Mouse (Mus musculus) cerebellum, adult 2 months (tissue): Measurements from ENCODE around the gene Gas7. TPM values are rescaled to one million over a fixed set of nuclear protein-coding genes. Genes with fewer than 3 reads are reported as not detected.

Experiments used
- DNase-seq, 2 experiments: peaks; one replicate each; pipeline ENCODE4 v3.0.0; 2021
- H3K27ac ChIP-seq: fragments of 200-500 bp; 2 replicates; pipeline ENCODE4 v1.5.1; 2012; ENCODE audit warnings: low read length, control low read depth, inconsistent platforms; ENCODE audit not compliant: insufficient read depth
- H3K27me3 ChIP-seq: fragments of 200-500 bp; 2 replicates; pipeline ENCODE4 v1.6.1; 2012; ENCODE audit warnings: inconsistent platforms, mild to moderate bottlenecking, low read length, moderate library complexity; ENCODE audit not compliant: control insufficient read depth, insufficient read depth
- H3K4me1 ChIP-seq: fragments of 200-500 bp; 2 replicates; pipeline ENCODE4 v1.6.1; 2011; ENCODE audit warnings: low read length; ENCODE audit not compliant: control insufficient read depth, insufficient read depth
- H3K4me3 ChIP-seq: fragments of 200-500 bp; replicated peaks from 2 replicates; pipeline ENCODE3; 2011; ENCODE audit warnings: mild to moderate bottlenecking, low read depth, low read length, control low read depth; ENCODE audit not compliant: insufficient read depth
- CTCF ChIP-seq: fragments of 200-500 bp; IDR thresholded peaks from 2 replicates; pipeline ENCODE4 v1.5.1; 2011; ENCODE audit warnings: low read depth, mild to moderate bottlenecking, control low read depth, low read length, moderate library complexity, borderline replicate concordance; ENCODE audit not compliant: insufficient read depth
- POLR2A ChIP-seq: fragments of 200-500 bp; IDR thresholded peaks from 2 replicates; pipeline ENCODE4 v1.6.1; 2011; ENCODE audit warnings: low read length, control low read depth, borderline replicate concordance; ENCODE audit not compliant: insufficient read depth
- WGBS: fragments of 180-500 bp; shearing (Covaris S2); methylation state at CpG from one replicate; pipeline ENCODE4 v1.1.7; 2018; 5-methylcytosine and 5-hydroxymethylcytosine counted together
- polyA plus RNA-seq: library from polyadenylated mRNA; depleted of rRNA; stranded (reverse); fragments of >200 nt; gene quantifications from 2 replicates; pipeline ENCODE4 v1.2.3, GENCODE M21; 2012

The Gas7 gene
- polyA plus RNA-seq, 1 experiment = 182 TPM

DNA sequence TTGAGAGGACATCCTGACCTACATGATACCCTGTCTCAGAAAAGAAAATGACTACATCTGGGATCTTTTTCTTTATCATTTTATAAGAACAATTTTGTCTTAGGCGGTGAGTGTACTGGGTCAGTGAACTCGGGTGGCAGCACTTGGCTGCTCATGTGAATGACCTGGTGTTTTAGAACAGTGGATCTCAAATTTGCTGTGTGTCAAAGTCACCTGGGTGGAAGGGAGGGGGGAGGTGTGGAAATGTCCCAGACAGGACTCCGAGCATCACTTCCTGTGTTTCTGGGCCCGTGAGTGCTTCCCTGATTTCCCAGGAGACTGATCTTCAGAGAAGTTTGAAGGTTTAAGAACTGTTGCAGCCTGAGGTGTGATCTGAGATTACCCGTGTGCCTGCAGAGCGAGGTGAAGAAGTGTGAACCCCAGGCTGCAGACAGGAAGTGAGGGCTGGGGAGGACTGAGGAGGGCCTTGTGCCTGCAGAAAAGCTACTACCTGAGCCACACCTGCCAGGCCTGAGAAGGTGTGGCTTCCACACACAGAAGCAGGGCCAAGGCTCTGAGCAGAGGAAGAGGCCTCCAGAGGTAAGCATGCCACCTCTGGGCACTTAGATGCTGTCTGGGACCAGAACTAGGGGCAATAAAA lies 76.8 kb downstream of the Gas7 start:
- no peak for DNase-seq
- WGBS = 93% methylated on average over 6 of the region's 6 CpGs

DNA sequence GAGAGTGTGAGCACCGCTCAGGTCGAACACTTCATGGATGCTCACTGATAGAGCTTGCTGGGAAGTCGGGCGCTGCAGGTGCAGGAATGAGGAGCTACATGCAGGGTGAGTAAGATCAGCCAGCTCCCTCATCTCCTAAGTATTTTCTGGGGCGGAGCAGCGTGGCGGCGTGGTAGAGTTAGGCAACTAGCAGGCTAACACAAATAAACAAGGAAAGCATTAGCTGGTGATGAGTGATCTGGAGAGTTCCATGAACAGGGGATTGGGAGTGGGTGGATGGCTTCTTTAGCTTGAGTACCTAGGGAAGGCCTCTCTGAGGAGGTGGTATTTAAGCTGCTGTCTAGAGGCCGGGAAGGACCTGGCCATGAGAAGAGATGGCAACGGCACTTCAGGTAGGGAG lies 77.5 kb downstream of the Gas7 start:
- Histone ChIP-seq H3K27me3 (no peaks in the 10 kb centered on the region), H3K4me3 (no peak overlapping the region), H3K4me1 (no peaks in the 10 kb centered on the region), H3K27ac (no peak overlapping the region)
- no peak for DNase-seq
- WGBS = 92% methylated on average over 10 of the region's 10 CpGs
- TF ChIP-seq POLR2A (no peak), CTCF (no peak)

More for the DNA sequence above, 76.8 kb downstream of the Gas7 start:
- Histone ChIP-seq H3K27me3 (no peaks in the 10 kb centered on the region), H3K27ac (no peak overlapping the region), H3K4me3 (no peak overlapping the region), H3K4me1 (no peaks in the 10 kb centered on the region)
- no peak for TF ChIP-seq POLR2A
- no peak for TF ChIP-seq CTCF

DNA sequence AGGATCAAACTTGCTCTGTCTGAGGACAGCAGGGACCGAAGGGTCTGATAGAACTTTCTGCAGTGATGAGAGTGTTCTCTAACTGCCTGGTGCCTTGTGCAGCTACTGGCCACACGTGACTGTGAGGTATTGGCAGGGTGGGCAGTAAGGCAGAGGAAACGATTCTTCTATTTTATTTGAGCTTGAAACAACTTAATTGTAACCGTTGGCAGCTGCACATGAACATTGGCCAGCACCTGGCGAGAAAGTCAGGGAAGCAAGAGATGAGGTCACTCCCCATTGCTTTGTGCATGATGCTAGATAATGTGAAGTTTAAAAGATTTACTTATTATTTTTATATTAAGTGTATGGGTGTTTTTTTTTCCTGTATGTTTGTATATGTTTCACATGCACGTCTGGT lies 77.9 kb downstream of the Gas7 start:
- no peak overlapping the region for H3K27ac ChIP-seq
- TF ChIP-seq POLR2A = no peak
- TF ChIP-seq CTCF = no peak
- H3K4me1 ChIP-seq = no peaks in the 10 kb centered on the region
- no peak for DNase-seq
- H3K4me3 ChIP-seq = no peak overlapping the region
- 66% methylated on average over 6 of the region's 6 CpGs for WGBS
- H3K27me3 ChIP-seq = no peaks in the 10 kb centered on the region

DNA sequence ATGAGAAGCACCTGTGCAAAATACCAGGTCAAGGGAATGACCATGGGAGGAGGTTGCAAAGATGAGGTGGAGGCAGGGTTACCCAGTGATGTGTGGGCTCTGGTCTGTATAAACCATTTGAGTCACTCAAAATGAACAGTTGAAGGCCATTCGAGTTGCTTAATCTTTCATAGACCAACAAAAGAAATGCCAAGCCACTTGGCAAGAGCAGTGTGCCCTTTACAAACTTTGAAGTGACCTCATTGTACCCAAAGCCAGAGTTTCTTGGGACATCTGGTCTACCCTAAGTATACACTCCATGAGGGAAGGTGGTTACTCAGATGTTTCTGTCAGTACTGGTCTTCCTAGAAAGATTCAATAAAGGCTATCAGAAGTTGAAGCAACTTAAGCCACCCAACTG lies 80.5 kb downstream of the Gas7 start:
- TF ChIP-seq CTCF (no peak), POLR2A (no peak)
- no peak for DNase-seq
- Histone ChIP-seq H3K4me1 (no peaks in the 10 kb centered on the region), H3K27me3 (no peaks in the 10 kb centered on the region), H3K27ac (no peak overlapping the region), H3K4me3 (no peak overlapping the region)
- WGBS = 79% methylated on average over 1 of the region's 1 CpGs

DNA sequence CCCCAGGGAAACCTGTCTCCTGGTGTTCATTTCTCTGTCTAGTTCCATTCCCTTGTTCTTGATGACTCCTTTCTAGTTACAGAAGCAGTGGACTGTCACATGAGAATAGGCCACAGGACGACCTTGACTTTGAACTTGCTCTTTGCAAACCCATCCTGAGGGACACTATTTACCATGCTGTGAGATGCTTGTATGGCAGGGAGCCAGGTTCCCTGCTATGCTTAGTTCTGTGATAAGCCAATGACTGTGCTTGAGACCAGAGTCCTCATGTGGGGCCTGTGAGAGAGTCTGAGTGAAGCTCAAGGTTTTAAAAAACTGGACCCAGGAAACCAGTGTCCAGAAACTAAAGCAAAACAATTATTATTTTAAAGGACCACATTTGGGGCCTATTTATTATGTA lies 81.2 kb downstream of the Gas7 start:
- no peaks in the 10 kb centered on the region for H3K4me1 ChIP-seq
- no peak overlapping the region for H3K4me3 ChIP-seq
- no peaks in the 10 kb centered on the region for H3K27me3 ChIP-seq
- WGBS = 81% methylated on average over 1 of the region's 1 CpGs
- H3K27ac ChIP-seq = no peak overlapping the region
- TF ChIP-seq POLR2A (no peak), CTCF (no peak)
- no peak for DNase-seq

DNA sequence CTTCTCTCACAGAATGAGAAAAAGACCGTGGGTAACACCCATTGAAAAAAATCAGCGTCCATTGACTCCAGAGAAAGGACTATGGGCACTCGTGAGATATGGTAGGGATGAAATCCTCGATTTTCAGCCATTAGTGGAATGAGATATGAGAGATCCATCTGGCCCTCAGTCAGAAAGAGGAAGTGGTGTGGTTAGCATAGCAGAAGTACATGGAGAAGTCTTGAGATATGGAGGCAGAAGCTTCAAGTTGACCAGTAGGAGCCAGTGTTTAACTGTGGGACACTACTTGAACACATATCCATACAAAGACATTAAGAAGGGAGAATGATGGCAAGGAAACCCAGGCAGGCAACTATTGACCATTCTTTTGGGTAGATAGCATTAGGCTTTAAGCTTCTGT lies 82.1 kb downstream of the Gas7 start:
- H3K27ac ChIP-seq = no peak overlapping the region
- no peak overlapping the region for H3K4me3 ChIP-seq
- H3K27me3 ChIP-seq = no peaks in the 10 kb centered on the region
- H3K4me1 ChIP-seq = no peaks in the 10 kb centered on the region
- TF ChIP-seq CTCF (no peak), POLR2A (no peak)
- 92% methylated on average over 4 of the region's 4 CpGs for WGBS
- DNase-seq = no peak

DNA sequence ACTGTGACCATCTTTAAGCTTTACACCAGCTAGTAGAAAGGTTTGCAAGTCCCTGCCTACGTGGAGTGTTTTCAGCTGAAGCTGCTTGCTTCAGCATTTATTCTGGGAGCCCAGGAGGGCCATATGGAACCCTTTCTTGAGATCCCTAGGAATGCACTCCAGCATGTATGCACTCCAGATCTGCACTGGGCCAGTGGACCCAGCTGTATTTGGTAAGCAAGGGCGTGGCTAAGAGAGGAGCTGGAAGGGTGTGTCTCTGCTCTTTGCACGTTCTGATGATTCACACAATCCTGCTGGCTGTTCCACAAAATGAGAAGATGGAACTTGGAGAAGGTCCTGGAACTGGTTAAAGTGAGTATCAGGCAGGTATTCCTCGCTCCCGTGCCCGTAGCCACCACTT lies 83.3 kb downstream of the Gas7 start:
- no peak for DNase-seq
- H3K4me3 ChIP-seq = no peak overlapping the region
- H3K27me3 ChIP-seq = no peaks in the 10 kb centered on the region
- 80% methylated on average over 6 of the region's 6 CpGs for WGBS
- H3K27ac ChIP-seq = no peak overlapping the region
- H3K4me1 ChIP-seq = no peaks in the 10 kb centered on the region
- TF ChIP-seq POLR2A = no peak

DNA sequence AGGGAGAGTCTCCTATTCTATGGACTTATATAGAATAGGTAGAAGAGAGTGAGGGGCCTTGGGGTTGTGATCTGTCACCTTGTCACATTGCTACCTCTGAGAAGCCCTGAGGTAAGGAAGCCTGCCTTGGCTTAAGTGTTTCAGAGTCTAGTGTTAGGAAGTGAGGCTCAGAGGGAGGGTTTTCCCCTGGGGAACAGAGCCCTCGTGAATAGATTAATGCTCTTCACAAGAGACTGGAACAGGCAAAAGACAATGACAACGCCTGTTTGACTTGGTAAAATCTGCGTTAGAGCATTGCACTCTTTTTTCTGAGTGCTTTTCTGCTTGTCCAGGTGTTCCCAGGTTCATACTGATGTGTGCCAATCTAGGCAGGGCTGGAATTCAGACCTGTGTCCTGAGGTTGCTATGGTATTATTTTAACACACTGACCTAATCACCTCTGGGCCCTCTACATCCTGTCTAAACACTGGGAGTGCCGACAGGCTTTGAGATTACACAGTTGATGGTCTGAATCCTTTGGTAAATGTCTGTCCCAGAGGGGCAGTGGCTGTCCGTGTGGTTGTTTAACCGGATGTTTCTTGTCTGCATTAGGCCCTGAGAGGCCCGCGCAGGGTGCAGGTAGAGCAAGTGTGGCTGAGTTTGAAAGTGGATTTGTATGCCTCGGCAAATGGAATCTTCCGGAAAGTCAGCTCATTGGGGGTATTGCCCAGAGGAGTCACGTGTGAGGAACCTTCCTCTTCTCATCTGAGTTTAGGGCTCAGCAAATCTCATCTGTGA lies 89.6 kb downstream of the Gas7 start:
- H3K27me3 ChIP-seq = no peaks in the 10 kb centered on the region
- DNase-seq = no peak
- WGBS = 89% methylated on average over 11 of the region's 11 CpGs
- H3K4me1 ChIP-seq = peaks cover 3% of the 10 kb centered on the region; the same call in 1 of the 2 replicates
- H3K27ac ChIP-seq = no peak overlapping the region
- TF ChIP-seq CTCF (no peak), POLR2A (no peak)
- H3K4me3 ChIP-seq = no peak overlapping the region
